Mouse (Mus musculus) embryonic facial prominence, embryonic 11.5 days (tissue): ENCODE data around the gene Gm525. TPM values are rescaled to one million over a fixed set of nuclear protein-coding genes. Genes with fewer than 3 reads are reported as not detected.

Experiments used
- ATAC-seq: fragments of 200-750 bp; cut with Nextera tagmentation; replicated peaks from 2 replicates; pipeline ENCODE4 v1.8.0; 2017; ENCODE audit warnings: low read depth; ENCODE audit not compliant: insufficient number of reproducible peaks, low FRiP score, low TSS enrichment
- DNase-seq: peaks from one replicate; pipeline ENCODE4 v3.0.0-alpha.2; 2015; ENCODE audit warnings: low spot score
- H3K27ac ChIP-seq: fragments of 300-500 bp; sonication (generic); replicated peaks from 2 replicates; pipeline ENCODE4 v1.5.1; 2014; ENCODE audit warnings: mild to moderate bottlenecking, low read depth, low read length, control low read depth
- H3K27me3 ChIP-seq: fragments of 300-500 bp; sonication (generic); 2 replicates; pipeline ENCODE4 v1.6.1; 2014; ENCODE audit warnings: mild to moderate bottlenecking, low read length, moderate library complexity, mixed read lengths; ENCODE audit not compliant: control insufficient read depth, insufficient read depth
- H3K36me3 ChIP-seq: fragments of 300-500 bp; sonication (generic); replicated peaks from 2 replicates; pipeline ENCODE4 v1.6.1; 2014; ENCODE audit warnings: low read depth, mild to moderate bottlenecking, low read length, moderate library complexity, mixed read lengths; ENCODE audit not compliant: control insufficient read depth, insufficient read depth
- H3K4me1 ChIP-seq: fragments of 300-500 bp; sonication (generic); 2 replicates; pipeline ENCODE4 v1.6.1; 2014; ENCODE audit warnings: low read length, mixed read lengths; ENCODE audit not compliant: control insufficient read depth, insufficient read depth
- H3K4me2 ChIP-seq: fragments of 300-500 bp; sonication (generic); 2 replicates; pipeline ENCODE4 v1.6.1; 2014; ENCODE audit warnings: low read depth, mild to moderate bottlenecking, control low read depth, low read length, moderate library complexity
- H3K4me3 ChIP-seq: fragments of 300-500 bp; sonication (generic); 2 replicates; pipeline ENCODE4 v1.5.1; 2014; ENCODE audit warnings: low read depth, low read length, control low read depth
- H3K9ac ChIP-seq: fragments of 300-500 bp; sonication (generic); replicated peaks from 2 replicates; pipeline ENCODE4 v1.6.1; 2014; ENCODE audit warnings: mild to moderate bottlenecking, control low read depth, low read length
- H3K9me3 ChIP-seq: fragments of 300-500 bp; sonication (generic); replicated peaks from 2 replicates; pipeline ENCODE4 v1.6.1; 2016; ENCODE audit warnings: mild to moderate bottlenecking, low read length, inconsistent platforms, mixed read lengths; ENCODE audit not compliant: control insufficient read depth
- WGBS: fragments of 180-500 bp; shearing (Covaris S2); extraction: QIAGEN DNeasy Blood & Tissue Kit; methylation state at CpG from one replicate; pipeline ENCODE4 v1.1.7; 2014; 5-methylcytosine and 5-hydroxymethylcytosine counted together
- polyA plus RNA-seq: library from polyadenylated mRNA; unstranded; fragments of >200 nt; fragmentation: Nextera tagmentation; extraction: Ambion mirVana; gene quantifications from 2 replicates; pipeline ENCODE4 v1.2.1, GENCODE M21; 2014

Gm525 gene
- polyA plus RNA-seq, 1 experiment from 2014 or later, result not detected

DNA sequence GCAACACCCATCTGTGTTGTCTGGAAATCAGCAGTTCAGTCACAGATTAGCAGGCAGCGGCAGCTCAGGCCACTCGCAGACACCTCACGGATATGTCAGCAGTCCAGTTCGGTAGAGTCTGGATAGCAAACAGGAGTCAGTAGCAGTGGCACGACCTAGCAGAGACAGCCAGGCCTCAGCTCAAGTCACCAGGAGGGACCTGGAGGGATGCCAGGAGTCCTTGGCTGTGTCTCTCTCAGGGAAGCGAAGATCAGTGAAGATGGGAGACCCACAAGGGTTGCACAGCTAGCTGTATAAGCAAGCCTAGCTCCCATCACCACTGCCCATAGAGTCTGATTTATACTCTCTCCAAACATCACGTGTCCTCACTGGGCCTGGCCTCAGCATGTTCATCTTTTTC, 58.8 kb downstream of the Gm525 start:
- H3K4me2 ChIP-seq, result no peak overlapping the region
- no peak for DNase-seq
- H3K4me1 ChIP-seq, result no peaks in the 10 kb centered on the region
- no peak overlapping the region for H3K9ac ChIP-seq
- no peak for ATAC-seq
- no peak overlapping the region for H3K4me3 ChIP-seq
- H3K9me3 ChIP-seq, result no peaks in the 10 kb centered on the region
- no peaks in the 10 kb centered on the region for H3K36me3 ChIP-seq
- 83% methylated on average over 7 of the region's 7 CpGs for WGBS
- no peak overlapping the region for H3K27ac ChIP-seq
- H3K27me3 ChIP-seq, result no peaks in the 10 kb centered on the region

DNA sequence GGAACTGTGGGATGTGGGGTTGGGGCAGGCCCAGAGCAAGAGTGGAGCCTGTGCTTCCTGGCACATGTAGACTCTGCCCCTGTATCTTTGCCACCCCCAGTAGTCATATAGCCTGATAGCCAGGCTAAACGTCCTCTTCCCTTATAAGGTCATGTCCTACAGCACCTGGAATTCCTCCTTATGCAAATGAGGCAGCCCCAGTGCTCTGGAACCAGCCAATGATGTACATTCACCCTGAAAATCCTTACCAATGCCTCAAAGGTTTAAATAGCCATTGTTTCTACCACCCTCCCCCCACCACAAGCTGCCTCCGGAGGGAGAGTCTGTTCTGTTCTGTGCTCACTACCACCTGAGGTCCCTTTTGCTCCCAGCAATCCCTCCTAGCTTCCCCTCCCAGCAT, 60.6 kb downstream of the Gm525 start:
- H3K9me3 ChIP-seq, result no peaks in the 10 kb centered on the region
- H3K27me3 ChIP-seq, result no peaks in the 10 kb centered on the region
- H3K36me3 ChIP-seq, result no peaks in the 10 kb centered on the region
- no peak for DNase-seq
- no peaks in the 10 kb centered on the region for H3K4me1 ChIP-seq
- H3K4me3 ChIP-seq, result no peak overlapping the region
- no peak overlapping the region for H3K27ac ChIP-seq
- H3K9ac ChIP-seq, result no peak overlapping the region
- 40% methylated on average over 2 of the region's 2 CpGs for WGBS
- H3K4me2 ChIP-seq, result no peak overlapping the region
- ATAC-seq, result no peak

DNA sequence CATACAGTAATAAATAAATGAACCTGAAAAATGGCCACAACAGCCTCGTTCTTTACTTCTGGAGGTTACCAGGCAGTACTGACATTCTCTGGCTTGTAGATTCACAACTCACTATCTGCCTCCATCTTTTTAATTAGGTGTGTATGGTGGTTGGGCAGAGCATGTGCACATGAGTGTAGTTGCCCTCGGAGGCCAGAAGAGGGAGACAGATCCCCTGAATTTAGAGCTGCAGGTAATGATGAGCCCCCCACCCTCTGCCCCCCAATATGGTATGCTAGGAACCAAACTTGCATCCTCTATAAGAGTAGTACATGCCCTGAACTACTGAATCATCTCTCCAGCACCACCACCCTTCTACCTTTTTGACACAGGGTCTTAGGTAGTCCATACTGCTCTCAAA, 64.3 kb downstream of the Gm525 start:
- 92% methylated on average over 2 of the region's 2 CpGs for WGBS
- no peak for ATAC-seq
- Histone ChIP-seq H3K9ac (no peak overlapping the region), H3K4me2 (no peak overlapping the region), H3K4me3 (no peak overlapping the region), H3K27ac (no peak overlapping the region), H3K27me3 (no peaks in the 10 kb centered on the region), H3K9me3 (no peaks in the 10 kb centered on the region), H3K4me1 (no peaks in the 10 kb centered on the region), H3K36me3 (no peaks in the 10 kb centered on the region)
- DNase-seq, result no peak

Other genes starting within 250 kb of the Gm525 start
- 9.6 and 12.3 TPM in 2 replicates for gene Akap1, start 209.3 kb upstream of the Gm525 start, polyA plus RNA-seq
- gene Scpep1, start 118.4 kb upstream of the Gm525 start, polyA plus RNA-seq, result 81.7 and 84.3 TPM in 2 replicates
- not detected in 2 replicates for gene Elobl, start 106.9 kb upstream of the Gm525 start, polyA plus RNA-seq
- 22.2 and 24.3 TPM in 2 replicates for gene Coil, start 103.6 kb upstream of the Gm525 start, polyA plus RNA-seq
- gene Trim25, start 74.5 kb upstream of the Gm525 start, polyA plus RNA-seq, result 2.6 and 2.9 TPM in 2 replicates
- gene Dgke, start 7.0 kb upstream of the Gm525 start, polyA plus RNA-seq, result 3.3 and 3.7 TPM in 2 replicates
- gene Nog, start 228.5 kb downstream of the Gm525 start, polyA plus RNA-seq, result 3.0 and 3.4 TPM in 2 replicates